Mouse (Mus musculus) left cerebral cortex, postnatal 36 days (tissue): ENCODE data around the gene Vmn1r117. TPM values are rescaled to one million over a fixed set of nuclear protein-coding genes. Genes with fewer than 3 reads are reported as not detected.
"Not testable (repeated sequence)": the region's sequence is repeated elsewhere in the genome, so short reads cannot be mapped to it uniquely, and the experiment has no call there.

ENCODE experiments used
- DNase-seq, 2 experiments: peaks; one replicate each; pipeline ENCODE4 v3.0.0; 2021 to 2022; ENCODE audit warnings: low spot score in 2 of 2, mixed read lengths in 1 of 2
- intact Hi-C: fragments of 180-260 bp; cut with DNase I; formaldehyde crosslinking; loops from one replicate; pipeline ENCODE4 v1.15.1; 2025
- total RNA-seq, 2 experiments: library from RNA; stranded (reverse); gene quantifications; 2 replicates each; pipeline ENCODE4 v1.2.3; 2021

Vmn1r117 gene
- total RNA-seq: not detected

GRCm38 (mm10) chr7:20884021-20884420, at the start of gene Vmn1r117:
Vmn1r117 (minus strand) TSS chr7:20884121.
- DNase-seq, intact Hi-C loops: not testable (repeated sequence)

GRCm38 (mm10) chr7:20912247-20912646, 28.3 kb upstream of the Vmn1r117 start, which contains the start of gene Vmn1r118:
Vmn1r118 (minus strand) TSS chr7:20912347.
- DNase-seq, intact Hi-C loops: not testable (repeated sequence)

DNA sequence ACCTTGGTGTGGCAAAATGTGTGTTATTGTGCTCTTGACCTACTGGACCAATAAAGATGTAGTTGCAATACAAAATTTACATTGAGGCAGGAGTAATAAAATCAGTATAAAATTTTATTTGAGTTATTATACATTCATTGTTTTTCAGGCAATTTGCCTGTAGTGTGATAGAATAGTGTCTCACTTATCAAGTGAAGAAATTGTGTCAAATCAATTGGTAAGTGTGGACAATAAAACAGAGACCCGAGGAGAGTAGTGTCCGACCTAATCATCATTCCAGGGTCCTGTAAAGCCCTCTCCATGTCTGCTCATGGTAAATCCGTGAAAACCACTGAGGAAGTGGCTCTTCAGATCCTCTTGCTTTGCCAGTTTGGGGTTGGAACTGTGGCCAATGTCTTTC, 12.0 kb downstream of the Vmn1r117 start, which contains the start of gene Vmn1r116:
Gene Vmn1r116 (plus strand): TSS at position 301 of the 400 bp plus-strand sequence.
- DNase-seq: not testable (repeated sequence)

GRCm38 (mm10) chr7:20844885-20845284, 39.0 kb downstream of the Vmn1r117 start, which contains the start of gene Vmn1r115:
Vmn1r115 (minus strand) TSS chr7:20844985.
- DNase-seq, intact Hi-C loops: not testable (repeated sequence)

More for the DNA sequence above, 12.0 kb downstream of the Vmn1r117 start, which contains the start of gene Vmn1r116:
- intact Hi-C loops: not testable (repeated sequence)

Other genes with a start within 250 kb of the Vmn1r117 start
- not detected for gene Vmn1r107, start 215.2 kb downstream of the Vmn1r117 start, total RNA-seq
- not detected for gene Vmn1r111, start 180.9 kb downstream of the Vmn1r117 start, total RNA-seq
- gene Gm10668, start 153.5 kb downstream of the Vmn1r117 start, total RNA-seq: not detected
- gene Vmn1r112, start 112.9 kb downstream of the Vmn1r117 start, total RNA-seq: not detected
- not detected for gene Vmn1r113, start 96.8 kb downstream of the Vmn1r117 start, total RNA-seq
- gene Vmn1r114, start 71.9 kb downstream of the Vmn1r117 start, total RNA-seq: not detected
- gene Vmn1r115, start 39.1 kb downstream of the Vmn1r117 start, total RNA-seq: not detected
- not detected for gene Vmn1r116, start 11.9 kb downstream of the Vmn1r117 start, total RNA-seq
- not detected for gene Vmn1r118, start 28.2 kb upstream of the Vmn1r117 start, total RNA-seq
- gene Vmn1r119, start 128.3 kb upstream of the Vmn1r117 start, total RNA-seq: not detected
- gene Vmn1r120, start 169.7 kb upstream of the Vmn1r117 start, total RNA-seq: not detected
- not detected for gene Vmn1r121, start 214.4 kb upstream of the Vmn1r117 start, total RNA-seq